Mouse (Mus musculus) limb, embryonic 14.5 days (tissue): ENCODE measurements around the gene Eps15l1. TPM values are rescaled to one million over a fixed set of nuclear protein-coding genes. Genes with fewer than 3 reads are reported as not detected.

Source experiments
- ATAC-seq: fragments of 200-750 bp; cut with Nextera tagmentation; 2 replicates; pipeline ENCODE4 v1.8.0; 2017; ENCODE audit warnings: low read depth, moderate number of reproducible peaks, moderate TSS enrichment; ENCODE audit not compliant: low FRiP score
- DNase-seq: peaks from one replicate; pipeline ENCODE4 v3.0.0-alpha.2; 2015; ENCODE audit warnings: low spot score
- H3K27ac ChIP-seq: fragments of 300-500 bp; sonication (generic); replicated peaks from 2 replicates; pipeline ENCODE4 v1.5.1; 2014; ENCODE audit warnings: low read depth, mild to moderate bottlenecking, low read length, moderate library complexity, mixed read lengths
- H3K27me3 ChIP-seq: fragments of 300-500 bp; sonication (generic); 2 replicates; pipeline ENCODE4 v1.6.1; 2014; ENCODE audit warnings: low read length, mixed read lengths; ENCODE audit not compliant: control insufficient read depth, insufficient read depth
- H3K36me3 ChIP-seq: fragments of 300-500 bp; sonication (generic); 2 replicates; pipeline ENCODE4 v1.6.1; 2014; ENCODE audit warnings: mild to moderate bottlenecking, low read length, moderate library complexity, mixed read lengths; ENCODE audit not compliant: control insufficient read depth, insufficient read depth
- H3K4me1 ChIP-seq: fragments of 300-500 bp; sonication (generic); 2 replicates; pipeline ENCODE4 v1.6.1; 2014; ENCODE audit warnings: antibody characterized with exemption, low read length, mixed read lengths; ENCODE audit not compliant: control insufficient read depth, insufficient read depth
- H3K4me2 ChIP-seq: fragments of 300-500 bp; sonication (generic); replicated peaks from 2 replicates; pipeline ENCODE4 v1.6.1; 2014; ENCODE audit warnings: low read depth, mild to moderate bottlenecking, low read length, moderate library complexity; ENCODE audit not compliant: severe bottlenecking
- H3K4me3 ChIP-seq: fragments of 300-500 bp; sonication (generic); replicated peaks from 2 replicates; pipeline ENCODE4 v1.5.1; 2014; ENCODE audit warnings: low read length
- H3K9ac ChIP-seq: fragments of 300-500 bp; sonication (generic); 2 replicates; pipeline ENCODE4 v1.6.1; 2014; ENCODE audit warnings: mild to moderate bottlenecking, low read depth, low read length, moderate library complexity; ENCODE audit not compliant: severe bottlenecking
- H3K9me3 ChIP-seq: fragments of 300-500 bp; sonication (generic); 2 replicates; pipeline ENCODE4 v1.6.1; 2016; ENCODE audit warnings: low read length; ENCODE audit not compliant: control insufficient read depth
- POLR2A ChIP-seq: fragments of 200-500 bp; IDR thresholded peaks from 2 replicates; pipeline ENCODE4 v1.8.0; 2012; ENCODE audit warnings: inconsistent platforms, mild to moderate bottlenecking, moderate library complexity, borderline replicate concordance; ENCODE audit not compliant: insufficient read depth, insufficient read length; ENCODE audit errors: extremely low read depth
- whole genome bisulfite sequencing: fragments of 180-500 bp; shearing (Covaris S2); extraction: QIAGEN DNeasy Blood & Tissue Kit; methylation state at CpG from one replicate; pipeline ENCODE4 v1.1.7; 2014; 5-methylcytosine and 5-hydroxymethylcytosine counted together
- polyA plus RNA-seq, 2 experiments: library from polyadenylated mRNA; depleted of rRNA in 1 of 2; stranded (reverse) in 1 of 2; unstranded in 1 of 2; fragments of >200 nt; fragmentation: Nextera tagmentation in 1 of 2; extraction: Ambion mirVana in 1 of 2; gene quantifications; 2 replicates each; pipeline versions ENCODE4 v1.2.1 to v1.2.3; 2012 to 2014

Eps15l1 gene
- polyA plus RNA-seq, 2 experiments = 56.5 to 114 TPM

DNA sequence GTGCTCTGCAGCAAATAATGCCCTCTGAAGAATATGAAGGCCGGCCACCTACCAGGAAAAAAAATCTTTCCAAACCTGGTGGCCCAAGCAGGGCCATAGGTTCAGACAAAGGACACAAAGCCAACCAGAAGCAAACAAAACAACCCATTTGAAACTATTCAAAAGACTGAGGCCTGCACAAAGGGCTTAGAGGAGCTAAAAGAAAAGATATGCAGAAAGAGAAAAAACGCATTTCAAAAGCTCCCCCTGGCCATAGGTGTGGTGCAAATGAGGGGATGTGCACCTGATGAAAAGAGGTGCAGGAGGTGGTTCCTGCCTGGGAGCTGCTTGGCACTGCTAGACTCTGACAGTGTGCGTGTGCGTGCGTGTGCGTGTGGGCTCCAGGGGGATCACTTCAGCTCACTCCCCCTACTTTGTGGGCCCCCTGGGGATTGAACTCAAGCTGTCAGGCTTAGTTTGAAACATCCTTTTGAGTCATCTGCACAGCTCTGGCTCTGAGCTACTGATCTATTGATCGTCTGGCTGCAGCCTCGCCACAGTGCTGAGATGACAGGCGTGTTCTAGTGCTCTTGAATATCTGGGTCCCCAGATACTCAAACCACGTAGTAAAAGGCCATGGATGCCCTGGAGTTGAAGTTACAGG, 105.1 kb downstream of the Eps15l1 start:
- ATAC-seq (no peak), DNase-seq (no peak)
- TF ChIP-seq POLR2A = no peak
- WGBS = 47% methylated on average over 10 of the region's 10 CpGs
- H3K4me2 ChIP-seq = no peak overlapping the region
- H3K4me1 ChIP-seq = peaks cover 9% of the 10 kb centered on the region
- no peak overlapping the region for H3K4me3 ChIP-seq
- no peak overlapping the region for H3K9ac ChIP-seq
- no peak overlapping the region for H3K27ac ChIP-seq
- H3K9me3 ChIP-seq = no peaks in the 10 kb centered on the region; the same call in 1 of the 2 replicates
- H3K27me3 ChIP-seq = peaks cover 23% of the 10 kb centered on the region
- peaks cover 8% of the 10 kb centered on the region for H3K36me3 ChIP-seq

DNA sequence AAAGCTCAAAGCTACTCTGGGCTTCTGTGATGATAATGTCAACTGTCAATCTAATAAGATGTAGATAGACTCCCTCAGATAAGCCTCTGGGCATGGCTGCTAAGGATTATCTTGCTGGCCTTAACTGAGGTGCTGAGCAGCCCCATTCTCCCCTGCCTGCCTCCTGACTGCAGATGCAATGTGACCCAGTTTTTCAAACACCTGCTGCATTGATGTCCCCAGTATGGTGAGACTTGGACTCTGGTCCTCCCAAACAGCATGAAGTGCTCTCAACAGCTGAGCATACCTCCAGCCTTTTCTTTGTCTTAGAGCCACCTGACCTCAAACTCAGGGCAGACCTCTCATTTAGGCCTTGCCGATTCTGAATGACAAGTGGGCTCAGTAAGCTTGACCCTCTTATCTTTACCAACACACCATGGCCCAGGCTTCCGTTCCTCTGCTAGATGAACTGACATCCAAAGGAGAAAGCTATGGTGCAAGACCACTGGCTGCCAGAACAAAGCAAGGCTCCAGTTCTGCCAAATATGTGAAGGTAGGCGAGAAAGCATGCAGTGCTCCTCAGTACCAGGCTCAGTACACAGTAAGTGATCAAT, 108.2 kb downstream of the Eps15l1 start:
- no peak for DNase-seq
- H3K4me1 ChIP-seq = peaks cover 4% of the 10 kb centered on the region; the same call in 1 of the 2 replicates
- no peak overlapping the region for H3K4me3 ChIP-seq
- no peak overlapping the region for H3K27ac ChIP-seq
- no peaks in the 10 kb centered on the region for H3K27me3 ChIP-seq
- no peak for TF ChIP-seq POLR2A
- H3K9ac ChIP-seq = no peak overlapping the region
- no peaks in the 10 kb centered on the region for H3K36me3 ChIP-seq
- no peaks in the 10 kb centered on the region for H3K9me3 ChIP-seq
- no peak for ATAC-seq
- WGBS = 83% methylated on average over 3 of the region's 3 CpGs
- no peak overlapping the region for H3K4me2 ChIP-seq

DNA sequence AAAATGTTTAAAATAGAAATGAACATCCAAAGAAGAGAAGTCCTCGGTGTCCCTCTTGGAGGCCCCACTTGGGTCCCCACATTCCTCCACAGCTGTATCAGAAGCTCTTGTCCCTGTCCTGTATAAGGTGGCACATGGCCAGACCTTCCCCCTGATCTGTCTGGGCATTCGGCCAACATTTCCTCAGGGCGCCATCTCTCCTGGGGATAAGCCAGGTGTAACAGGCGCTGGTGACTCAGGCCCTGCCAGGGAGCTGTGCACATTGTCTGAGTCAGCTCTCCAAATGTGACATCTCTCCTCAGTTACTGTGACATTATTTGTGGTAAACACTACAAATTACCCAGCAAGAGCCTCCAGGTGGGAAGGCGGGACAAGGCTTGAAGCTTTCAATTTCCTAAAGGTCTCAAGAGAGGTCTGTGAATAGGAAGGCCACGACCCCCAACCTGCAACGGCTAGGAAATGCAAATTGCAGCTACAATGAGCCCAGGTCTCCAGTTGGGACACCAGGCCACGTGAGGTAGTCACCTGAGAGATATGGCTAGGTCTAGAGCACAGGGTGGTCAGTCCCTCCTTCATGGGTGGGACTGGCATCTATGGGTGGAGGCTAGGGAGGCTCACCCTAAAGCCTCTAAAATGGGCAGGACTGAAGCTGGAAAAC, 110.3 kb downstream of the Eps15l1 start:
- no peaks in the 10 kb centered on the region for H3K27me3 ChIP-seq
- ATAC-seq = no peak
- H3K36me3 ChIP-seq = no peaks in the 10 kb centered on the region
- no peak overlapping the region for H3K4me3 ChIP-seq
- H3K4me1 ChIP-seq = peaks cover 4% of the 10 kb centered on the region; the same call in 1 of the 2 replicates
- no peak for DNase-seq
- no peak for TF ChIP-seq POLR2A
- H3K27ac ChIP-seq = no peak overlapping the region
- WGBS = 44% methylated on average over 8 of the region's 8 CpGs
- no peak overlapping the region for H3K9ac ChIP-seq
- H3K4me2 ChIP-seq = no peak overlapping the region
- H3K9me3 ChIP-seq = no peaks in the 10 kb centered on the region

DNA sequence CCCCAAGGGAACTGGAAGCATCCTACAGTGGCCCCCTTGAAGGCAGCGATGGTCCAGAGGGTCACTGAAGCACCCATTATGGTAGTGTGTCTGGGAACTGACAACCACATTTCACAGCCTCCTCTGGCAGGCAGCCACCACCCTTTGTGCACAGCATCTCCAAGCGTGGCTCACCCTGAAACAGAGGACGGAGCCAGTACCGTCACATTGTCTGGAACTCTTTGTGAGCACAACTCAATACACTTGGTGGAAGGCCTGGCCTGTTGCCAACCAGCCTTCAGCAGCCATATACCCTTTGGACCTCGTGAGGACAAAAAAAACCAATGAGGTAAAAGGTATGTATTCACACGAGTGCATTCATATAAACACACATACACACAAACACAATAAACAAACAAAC, 113.0 kb downstream of the Eps15l1 start:
- H3K4me2 ChIP-seq = no peak overlapping the region
- no peaks in the 10 kb centered on the region for H3K9me3 ChIP-seq
- H3K4me1 ChIP-seq = peaks cover 8% of the 10 kb centered on the region
- no peaks in the 10 kb centered on the region for H3K36me3 ChIP-seq
- no peak for TF ChIP-seq POLR2A
- peak; percentile 12 for DNase-seq
- no peaks in the 10 kb centered on the region for H3K27me3 ChIP-seq
- no peak overlapping the region for H3K9ac ChIP-seq
- WGBS = 66% methylated on average over 6 of the region's 6 CpGs
- H3K27ac ChIP-seq = no peak overlapping the region
- no peak overlapping the region for H3K4me3 ChIP-seq
- ATAC-seq = no peak

DNA sequence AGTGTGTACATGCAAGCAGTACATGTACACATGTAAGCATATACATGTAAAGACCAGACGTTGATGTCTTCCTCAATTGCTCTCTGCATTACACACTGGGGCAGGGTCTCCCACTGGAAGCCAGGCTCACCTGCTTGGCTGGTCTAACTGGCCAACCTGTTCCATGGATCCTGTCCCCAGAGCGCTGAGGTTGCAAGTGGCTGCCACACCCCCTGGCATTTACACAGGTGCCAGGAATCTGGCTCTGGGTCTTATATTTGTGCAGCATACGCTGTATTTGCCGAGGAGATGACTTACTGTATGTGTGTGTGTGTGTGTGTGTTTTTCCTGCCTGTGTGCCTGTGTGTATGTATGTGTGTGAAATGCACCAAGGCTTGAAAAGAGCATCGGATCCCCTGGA, 114.3 kb downstream of the Eps15l1 start:
- H3K9ac ChIP-seq = no peak overlapping the region
- WGBS = 82% methylated on average over 5 of the region's 5 CpGs
- no peak overlapping the region for H3K27ac ChIP-seq
- ATAC-seq (no peak), DNase-seq (no peak)
- no peak overlapping the region for H3K4me3 ChIP-seq
- no peak overlapping the region for H3K4me2 ChIP-seq
- H3K4me1 ChIP-seq = peaks cover 13% of the 10 kb centered on the region
- H3K9me3 ChIP-seq = no peaks in the 10 kb centered on the region
- no peak for TF ChIP-seq POLR2A
- H3K27me3 ChIP-seq = no peaks in the 10 kb centered on the region
- H3K36me3 ChIP-seq = no peaks in the 10 kb centered on the region
